Mouse (Mus musculus): Measurements from ENCODE around the gene Rbl1.
"Not testable (repeated sequence)": the region's sequence is repeated elsewhere in the genome, so short reads cannot be mapped to it uniquely, and the experiment has no call there.

The Rbl1 gene

GRCm38 (mm10) chr2:157204366-157205218 lies at the start of gene Rbl1:
Gene Rbl1, minus strand, starts transcription at chr2:157204534.
- DNase-seq (ENCODE audit: inconsistent age in 2 of 2, low spot score in 1 of 2): peak; percentile 88 to 98

DNA sequence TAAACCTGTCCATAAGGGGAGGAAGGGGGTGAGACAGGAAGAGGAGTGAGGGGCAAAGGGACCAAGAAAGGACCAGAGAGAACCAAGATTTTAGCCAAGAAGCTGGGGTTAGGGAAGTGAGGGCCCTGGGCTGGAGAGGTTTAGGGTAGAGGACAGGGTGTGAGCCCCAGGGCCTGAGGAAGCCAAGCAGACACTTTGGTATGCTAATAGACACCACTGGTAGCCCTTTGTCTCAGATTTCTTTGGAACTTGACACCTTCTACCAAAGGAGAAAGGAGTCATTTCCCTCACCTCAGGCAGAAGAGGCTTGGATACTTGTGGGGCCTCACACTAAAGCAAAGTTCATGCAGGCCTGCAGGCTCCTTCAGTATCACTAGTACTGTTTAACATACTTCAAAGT lies 43.8 kb upstream of the Rbl1 start:
- DNase-seq (ENCODE audit: inconsistent age in 2 of 2, low spot score in 1 of 2): no peak

DNA sequence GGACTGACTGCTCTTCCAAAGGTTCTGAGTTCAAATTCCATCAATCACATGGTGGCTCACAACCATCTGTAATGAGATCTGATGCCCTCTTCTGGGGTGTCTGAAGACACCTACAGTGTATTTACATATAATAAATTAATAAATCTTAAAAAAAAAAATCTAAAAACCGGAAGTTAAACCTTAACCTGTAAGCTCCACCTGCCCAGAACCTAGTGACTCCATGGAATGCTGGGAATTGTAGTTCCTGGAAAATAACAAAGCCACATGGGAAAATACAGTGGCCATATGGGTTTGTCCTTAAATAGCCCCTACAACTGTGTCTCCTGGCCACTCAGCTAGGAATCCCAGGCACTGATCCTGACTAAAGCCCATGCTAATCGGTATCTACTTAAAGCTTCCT lies 41.3 kb upstream of the Rbl1 start:
- DNase-seq (ENCODE audit: inconsistent age in 2 of 2, low spot score in 1 of 2): no peak

- peak; percentile 18 to 65 for DNase-seq (ENCODE audit: inconsistent age in 2 of 2, low spot score in 1 of 2)
Observed at GRCm38 (mm10) chr2:157245001-157245400, 40.7 kb upstream of the Rbl1 start.

DNA sequence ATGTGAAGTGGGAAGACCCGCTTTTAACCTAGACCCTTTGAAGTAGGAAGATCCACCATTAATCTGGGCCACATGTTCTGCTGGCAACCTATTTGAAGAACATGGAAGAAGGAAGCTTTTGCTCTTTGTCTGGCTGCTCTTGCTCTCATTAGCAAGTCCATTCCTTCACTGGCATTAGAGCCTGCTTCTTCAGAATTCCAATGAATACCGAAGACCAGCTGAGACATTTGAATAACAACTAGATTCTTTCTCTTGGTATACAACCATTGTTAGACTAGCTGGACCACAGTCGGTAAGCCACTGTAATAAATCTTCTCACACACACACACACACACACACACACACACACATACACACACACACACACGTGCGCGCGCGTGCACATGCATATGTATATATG lies 31.6 kb upstream of the Rbl1 start:
- no peak for DNase-seq (ENCODE audit: inconsistent age in 2 of 2, low spot score in 1 of 2)

- DNase-seq (ENCODE audit: inconsistent age in 2 of 2, low spot score in 1 of 2): not testable (repeated sequence)
Observed at GRCm38 (mm10) chr2:157221916-157222315, 17.6 kb upstream of the Rbl1 start.

- no peak for DNase-seq (ENCODE audit: inconsistent age in 2 of 2, low spot score in 1 of 2)
Observed at GRCm38 (mm10) chr2:157220108-157220507, 15.8 kb upstream of the Rbl1 start.

GRCm38 (mm10) chr2:157211731-157212130 lies 7.4 kb upstream of the Rbl1 start:
- peak in 1 of 2 experiments; percentile 21 for DNase-seq (ENCODE audit: inconsistent age in 2 of 2, low spot score in 1 of 2)

- peak; percentile 41 to 78 for DNase-seq (ENCODE audit: inconsistent age in 2 of 2, low spot score in 1 of 2)
Observed at GRCm38 (mm10) chr2:157203459-157204365, 622 bp downstream of the Rbl1 start.

DNA sequence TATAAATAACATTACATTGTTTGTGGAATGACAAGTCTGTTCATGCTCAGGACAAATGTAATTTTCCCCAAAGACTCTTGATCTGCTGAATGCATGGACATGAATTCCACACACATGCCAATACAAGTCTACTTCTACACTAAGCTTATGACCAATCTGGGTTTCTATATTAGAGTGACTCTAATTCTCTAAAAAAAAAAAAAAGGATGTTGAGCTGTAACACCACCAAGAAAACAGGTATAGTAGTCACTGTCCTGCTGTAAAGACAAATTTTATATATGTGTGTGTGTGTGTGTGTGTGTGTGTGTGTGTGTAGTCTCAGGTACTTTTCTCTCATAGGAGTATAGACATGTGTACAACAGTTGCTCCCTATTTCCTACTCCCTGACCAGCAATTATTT lies 1.3 kb downstream of the Rbl1 start:
- DNase-seq (ENCODE audit: inconsistent age in 2 of 2, low spot score in 1 of 2): no peak

GRCm38 (mm10) chr2:157202361-157202760 lies 2.0 kb downstream of the Rbl1 start:
- DNase-seq (ENCODE audit: inconsistent age in 2 of 2, low spot score in 1 of 2): no peak

GRCm38 (mm10) chr2:157201081-157201830 lies 3.1 kb downstream of the Rbl1 start:
- DNase-seq (ENCODE audit: inconsistent age in 2 of 2, low spot score in 1 of 2): peak; percentile 25 to 63

DNA sequence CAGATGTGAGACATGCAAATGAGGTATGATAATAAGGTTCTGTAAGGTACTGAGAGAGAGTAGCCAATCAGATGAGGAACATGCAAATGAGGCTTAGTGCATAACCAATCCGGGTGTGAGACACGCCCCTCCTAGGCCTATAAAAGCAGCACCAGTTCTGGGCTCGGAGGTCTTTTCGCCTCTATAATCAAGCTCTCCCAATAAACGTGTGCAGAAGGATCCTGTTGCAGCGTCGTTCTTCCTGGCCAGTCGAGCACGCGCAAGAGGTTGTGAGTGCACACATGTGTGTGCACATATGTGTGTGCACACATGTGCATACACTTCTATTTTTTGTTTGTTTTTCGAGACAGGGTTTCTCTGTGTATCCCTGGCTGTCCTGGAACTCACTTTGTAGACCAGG lies 5.9 kb downstream of the Rbl1 start:
- not testable (repeated sequence) for DNase-seq (ENCODE audit: inconsistent age in 2 of 2, low spot score in 1 of 2)

GRCm38 (mm10) chr2:157190651-157191050 lies 13.7 kb downstream of the Rbl1 start:
- DNase-seq (ENCODE audit: inconsistent age in 2 of 2, low spot score in 1 of 2): no peak

GRCm38 (mm10) chr2:157187223-157187622 lies 17.1 kb downstream of the Rbl1 start:
- DNase-seq (ENCODE audit: inconsistent age in 2 of 2, low spot score in 1 of 2): no peak

DNA sequence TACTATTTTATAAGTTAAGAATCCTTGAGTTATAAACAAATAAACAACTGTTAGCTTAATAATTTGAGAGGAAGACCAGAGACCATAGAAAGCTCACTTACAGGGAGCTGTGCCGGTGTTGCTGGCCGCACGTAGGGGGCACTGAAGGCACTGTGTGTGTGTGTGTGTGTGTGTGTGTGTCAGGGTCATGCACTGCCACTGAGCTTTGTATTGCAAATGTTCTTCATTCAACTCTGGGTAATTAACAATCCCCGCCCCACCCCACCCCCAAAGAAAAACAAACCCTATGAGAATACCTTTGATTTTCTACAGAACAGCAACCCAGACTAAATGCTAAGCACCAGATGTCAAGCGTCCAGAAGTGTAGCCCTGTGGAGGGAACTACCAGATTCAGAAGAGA lies 17.8 kb downstream of the Rbl1 start:
- DNase-seq (ENCODE audit: inconsistent age in 2 of 2, low spot score in 1 of 2): no peak

DNA sequence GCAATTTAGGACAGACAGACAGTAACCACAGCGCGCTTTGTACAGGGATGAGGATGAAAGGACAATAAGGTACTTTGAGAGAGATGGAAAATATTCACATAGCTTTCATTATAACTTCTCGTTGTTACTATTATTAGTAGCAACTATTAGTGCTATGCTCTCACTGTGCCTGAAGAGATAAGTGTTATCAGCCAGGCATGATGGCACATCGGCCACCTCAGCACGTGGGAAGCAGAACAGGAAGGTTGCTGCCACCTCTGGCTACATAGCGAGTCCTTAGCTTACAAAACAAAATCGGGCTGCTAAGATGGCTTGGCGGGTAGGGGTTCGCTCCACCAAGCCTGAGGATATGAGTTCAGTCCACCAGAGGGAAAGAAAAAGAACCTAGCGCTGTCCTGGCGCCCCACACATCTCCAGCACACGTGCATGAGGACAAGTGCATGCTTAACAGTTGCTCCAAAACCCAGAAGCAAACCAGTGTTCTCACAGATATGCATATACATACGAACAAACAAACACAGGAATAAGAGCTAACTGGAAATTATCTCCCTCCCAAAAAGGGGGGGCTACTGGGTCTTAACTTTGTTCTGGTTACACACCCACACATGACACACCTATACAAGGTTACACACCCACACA lies 19.2 kb downstream of the Rbl1 start:
- DNase-seq (ENCODE audit: inconsistent age in 2 of 2, low spot score in 1 of 2): no peak

GRCm38 (mm10) chr2:157178167-157178566 lies 26.2 kb downstream of the Rbl1 start:
- no peak for DNase-seq (ENCODE audit: inconsistent age in 2 of 2, low spot score in 1 of 2)

GRCm38 (mm10) chr2:157176248-157176647 lies 28.1 kb downstream of the Rbl1 start:
- no peak for DNase-seq (ENCODE audit: inconsistent age in 2 of 2, low spot score in 1 of 2)

DNA sequence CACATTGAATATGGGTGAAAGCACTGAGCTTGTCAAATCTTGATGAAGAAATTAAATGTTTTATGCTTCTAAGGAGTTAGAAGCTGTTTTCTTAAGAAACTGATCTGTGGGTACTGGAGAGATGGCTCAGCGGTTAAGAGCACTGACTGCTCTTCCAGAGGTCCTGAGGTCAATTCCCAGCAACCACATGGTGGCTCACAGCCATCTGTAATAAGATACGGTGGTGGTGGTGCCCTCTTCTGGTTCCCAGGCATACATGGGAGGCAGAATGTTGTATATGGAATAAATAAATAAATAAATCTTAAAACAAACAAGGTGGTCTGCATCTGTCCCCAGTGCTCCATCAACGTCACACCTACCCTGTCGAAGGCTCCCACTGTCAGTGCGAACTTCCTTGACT lies 29.9 kb downstream of the Rbl1 start:
- DNase-seq (ENCODE audit: inconsistent age in 2 of 2, low spot score in 1 of 2): no peak

GRCm38 (mm10) chr2:157173555-157173954 lies 30.8 kb downstream of the Rbl1 start:
- DNase-seq (ENCODE audit: inconsistent age in 2 of 2, low spot score in 1 of 2): no peak
